Mouse (Mus musculus) kidney, adult 18-20 months (tissue): ENCODE data around the gene Barx2.
A peak's percentile ranks its signal among the peaks of the same experiment; 100 is the strongest.

Source experiments
- DNase-seq: peaks from one replicate; pipeline ENCODE4 v3.0.0; 2021

Barx2 gene

DNA sequence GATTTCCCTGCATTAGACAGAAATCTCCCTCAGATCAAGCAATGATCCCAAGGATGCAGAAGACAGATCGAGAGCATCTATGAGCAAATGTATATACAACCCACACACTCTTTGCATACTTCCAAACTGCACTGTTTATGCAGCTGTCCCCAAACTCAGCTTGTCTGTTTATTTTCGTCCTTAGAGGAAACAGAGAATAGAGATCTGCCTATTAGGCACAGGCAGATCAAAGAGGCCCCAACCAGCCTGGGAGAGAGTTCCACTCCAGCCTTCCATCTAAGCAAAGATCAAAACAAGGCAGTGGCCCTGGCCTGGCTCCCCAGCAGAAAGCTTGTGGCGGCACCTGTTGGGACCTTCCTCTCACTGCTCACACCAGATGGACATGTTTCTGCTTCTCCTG, 27.0 kb downstream of the Barx2 start:
- DNase-seq = no peak

DNA sequence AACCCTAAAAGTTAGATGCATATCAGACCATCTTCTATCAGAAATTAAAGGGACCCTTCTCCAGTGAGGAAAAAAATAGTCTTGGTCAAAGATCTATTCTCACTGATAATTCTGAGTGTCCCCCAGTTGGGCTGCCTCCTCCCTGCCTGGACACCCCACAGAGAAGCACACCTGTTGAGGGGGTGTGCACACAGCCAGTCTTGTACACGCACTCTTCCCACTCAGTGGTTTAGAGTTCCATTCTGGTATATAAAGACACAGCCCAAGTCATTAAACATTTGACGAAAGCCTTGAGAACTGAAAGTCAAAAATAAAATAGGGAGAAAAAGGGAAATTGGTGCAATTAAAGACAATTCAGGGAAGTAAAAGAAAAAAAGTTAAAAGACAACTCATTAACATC, 30.9 kb downstream of the Barx2 start:
- DNase-seq = no peak

DNA sequence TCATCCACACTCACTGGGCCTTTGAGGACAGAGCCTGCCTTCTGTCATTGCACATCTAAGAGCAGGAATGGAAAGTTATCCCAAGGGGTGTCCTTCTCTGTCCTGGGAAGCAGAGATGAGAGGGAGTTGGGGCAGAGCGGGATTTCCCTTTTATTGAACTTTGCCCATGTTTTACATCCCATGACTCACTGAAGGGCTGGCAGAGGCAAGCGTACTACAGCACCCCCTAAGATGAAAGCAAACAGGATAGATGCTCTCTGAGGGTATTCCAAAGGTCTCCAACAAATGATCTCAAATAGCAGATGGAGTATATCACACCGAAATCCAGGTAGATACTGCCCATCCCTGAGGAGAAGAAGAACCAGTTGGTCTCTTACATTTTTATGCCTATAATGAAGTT, 37.7 kb downstream of the Barx2 start:
- no peak for DNase-seq

DNA sequence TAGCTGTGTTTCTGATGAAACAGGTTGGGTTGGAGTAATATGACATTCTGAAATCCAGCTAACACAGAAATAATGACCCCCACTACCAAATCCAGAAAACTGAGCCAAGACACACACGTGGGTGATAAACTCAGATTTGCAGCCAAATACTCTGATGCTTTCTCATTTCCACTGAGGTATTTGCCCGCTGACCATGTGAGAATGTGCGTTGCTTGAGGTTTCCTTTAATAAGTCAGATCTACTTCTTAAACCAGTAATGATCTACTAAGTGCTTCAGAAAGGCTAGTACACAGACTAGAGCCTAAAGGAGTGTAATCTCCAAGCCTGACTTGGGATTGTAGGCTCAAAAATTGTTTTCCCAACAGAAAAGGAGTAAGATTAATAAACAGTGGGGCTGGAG, 39.0 kb downstream of the Barx2 start:
- DNase-seq = no peak

DNA sequence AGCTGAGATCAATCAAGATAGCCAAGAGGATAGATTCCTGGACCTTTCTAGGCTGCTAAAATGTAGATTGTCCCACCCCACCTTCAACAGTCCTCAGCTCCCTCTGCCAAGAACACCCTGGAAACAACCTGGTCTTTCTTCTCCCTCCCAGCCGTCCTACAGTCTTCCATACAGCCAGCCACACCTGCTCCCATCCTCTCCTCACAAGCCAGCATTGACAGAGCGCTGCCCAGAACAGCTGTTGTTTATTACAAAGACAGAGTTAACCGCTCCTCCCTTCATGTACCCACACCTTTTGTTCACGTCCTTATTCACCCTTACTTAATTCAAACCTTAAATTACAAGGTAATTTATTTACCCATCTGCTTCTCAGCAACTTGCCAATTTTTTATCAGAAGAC, 41.9 kb downstream of the Barx2 start:
- no peak for DNase-seq

DNA sequence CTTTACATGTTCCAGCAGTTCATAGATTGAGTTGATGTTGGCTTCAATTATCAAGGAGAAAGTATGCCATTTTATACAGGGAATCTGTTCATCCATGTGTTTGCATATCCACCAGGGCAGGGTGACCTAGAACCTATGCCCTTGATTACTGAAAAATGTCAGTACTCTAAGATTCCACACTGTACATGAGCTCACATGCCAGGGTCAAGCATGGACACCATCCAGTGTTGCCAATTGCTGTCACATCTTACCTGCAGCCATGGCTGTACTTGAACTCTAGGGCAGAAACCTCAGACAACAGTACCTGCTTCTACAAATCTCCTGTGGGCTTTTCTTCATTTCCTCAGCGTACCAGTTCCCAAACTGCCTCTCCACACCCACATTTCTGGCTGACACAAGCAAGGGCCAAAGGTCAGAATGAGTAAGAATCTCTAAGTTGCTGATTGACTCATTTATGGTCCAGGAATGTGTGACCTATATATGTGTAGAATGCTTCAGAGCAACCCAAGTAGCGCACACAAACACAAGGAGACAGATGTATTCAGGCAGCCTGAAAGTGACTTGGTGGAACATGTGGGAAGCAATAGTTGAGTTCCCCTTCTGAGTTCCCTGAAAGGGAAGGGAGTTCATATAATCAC, 44.3 kb downstream of the Barx2 start:
- DNase-seq = no peak

DNA sequence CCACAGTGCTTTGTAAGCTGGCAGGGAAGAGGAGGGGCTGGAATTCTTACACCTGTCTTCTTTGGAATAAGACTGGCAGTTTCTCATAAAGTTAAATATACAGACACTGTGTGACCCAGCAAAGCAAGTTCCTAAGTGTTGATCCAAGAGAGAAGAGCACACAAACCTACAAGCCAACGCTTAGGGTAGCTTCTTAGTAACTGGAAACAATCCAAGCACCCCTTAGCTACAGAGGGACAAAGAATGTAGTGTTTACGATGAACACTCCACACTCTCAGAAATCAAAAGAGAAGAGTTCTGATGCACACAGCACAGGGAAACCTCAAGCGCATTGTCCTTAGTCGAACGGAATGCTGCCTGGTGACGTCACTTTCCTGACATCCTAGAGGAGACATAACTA, 49.4 kb downstream of the Barx2 start:
- no peak for DNase-seq

DNA sequence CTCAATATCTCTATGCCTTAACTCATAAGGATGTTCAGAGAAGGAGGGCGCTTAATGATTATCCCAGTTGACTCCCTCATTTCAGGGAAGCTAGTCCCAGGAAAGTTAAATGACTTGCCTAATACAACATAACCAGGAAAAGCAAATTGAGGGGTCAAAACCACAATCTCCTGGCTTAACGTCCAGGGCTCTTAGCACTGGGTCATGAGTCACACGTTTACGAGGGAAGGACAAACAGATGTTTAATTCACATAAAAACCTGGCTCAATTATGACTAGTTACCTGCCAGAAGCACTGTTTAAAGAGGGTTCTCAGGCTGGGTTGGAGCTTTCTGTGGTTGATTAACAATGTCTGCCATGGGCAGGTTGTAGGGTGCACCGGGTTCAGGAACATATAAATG, 53.8 kb downstream of the Barx2 start:
- no peak for DNase-seq

DNA sequence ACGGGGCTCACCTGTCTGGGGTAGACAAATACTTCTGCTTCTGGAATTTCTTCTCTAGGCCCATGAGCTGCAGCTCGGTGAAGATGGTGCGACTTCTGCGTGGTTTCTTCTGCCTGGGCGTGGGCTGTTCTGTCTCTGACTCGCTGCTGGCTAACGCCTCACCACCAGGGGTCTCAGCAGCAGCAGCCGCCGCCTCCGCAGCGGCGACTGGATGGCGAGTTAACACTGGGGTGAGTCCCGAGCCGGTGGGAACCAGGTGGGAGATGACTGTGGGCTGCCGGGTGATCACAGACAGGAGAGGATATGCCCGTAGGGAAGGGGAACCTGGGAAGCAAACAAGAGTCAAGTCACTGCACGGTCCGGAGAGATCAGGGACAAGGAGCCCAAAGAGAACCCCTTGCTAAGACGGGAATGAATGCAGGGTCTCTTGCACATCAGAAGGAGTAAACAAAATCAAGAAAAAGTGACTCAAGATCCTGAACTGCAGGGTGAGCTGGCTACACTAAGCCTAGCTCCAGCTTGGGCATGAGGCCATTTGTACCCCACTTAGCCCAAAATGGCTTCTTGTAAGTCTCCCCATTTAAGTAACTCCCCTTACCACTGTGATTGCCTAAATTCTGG, 54.4 kb downstream of the Barx2 start:
- no peak for DNase-seq

DNA sequence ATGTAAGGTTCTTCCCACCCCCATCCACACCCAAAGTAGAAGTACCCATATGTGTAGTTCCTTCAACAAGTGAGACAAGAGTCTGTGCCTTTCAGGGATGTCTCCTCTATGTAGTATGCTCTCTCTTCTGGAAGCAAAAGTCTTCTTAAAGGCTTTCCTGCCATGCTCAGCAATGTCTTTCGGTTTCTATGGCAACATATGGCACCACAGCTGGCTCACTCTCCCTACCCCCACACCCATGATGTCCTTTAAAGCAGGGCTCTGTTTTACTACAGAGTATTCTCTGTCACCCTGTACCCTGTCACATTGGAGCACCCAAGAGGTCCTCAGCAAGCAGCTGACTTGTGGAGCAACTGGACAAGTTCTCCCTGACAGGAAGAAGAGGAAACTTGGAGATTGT, 55.8 kb downstream of the Barx2 start:
- no peak for DNase-seq

DNA sequence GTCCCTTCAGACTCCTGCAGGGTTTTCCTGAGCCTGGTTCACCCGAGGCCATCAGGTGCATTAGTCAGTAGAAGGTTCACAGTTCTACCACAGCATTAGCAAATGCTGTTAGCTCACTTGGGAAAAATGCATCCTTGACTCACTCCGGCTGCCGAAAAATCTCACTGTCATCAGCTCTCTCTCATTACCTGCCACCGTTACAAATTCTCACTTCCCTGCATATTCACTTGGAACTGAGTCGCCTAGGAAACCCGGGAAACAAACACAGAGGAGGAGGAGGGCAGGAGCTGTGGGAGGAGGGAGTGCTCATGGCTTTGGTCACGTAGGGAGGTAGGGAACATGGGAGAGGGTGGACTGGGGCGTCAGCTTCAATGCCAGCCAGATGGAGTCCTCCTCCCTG, 56.8 kb downstream of the Barx2 start:
- no peak for DNase-seq

DNA sequence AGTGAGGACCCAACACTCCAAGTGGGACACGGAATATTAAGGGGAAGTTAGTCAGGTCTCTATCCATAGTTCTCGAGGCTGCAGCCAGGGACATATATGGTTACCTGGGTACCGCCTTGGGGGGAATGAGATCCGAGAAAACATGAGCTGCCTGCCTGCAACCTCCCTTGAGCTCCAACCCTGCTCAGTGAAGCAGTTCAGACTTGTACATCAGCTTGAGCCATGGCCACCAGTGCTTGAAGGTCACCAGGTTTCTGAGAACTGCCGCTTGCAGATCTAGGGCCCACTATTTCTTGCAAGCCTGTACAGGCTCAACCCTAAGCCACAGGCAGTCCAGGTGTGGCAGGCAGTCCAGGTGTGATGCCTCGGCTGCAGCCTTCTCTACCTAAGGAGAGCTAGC, 57.6 kb downstream of the Barx2 start:
- no peak for DNase-seq

DNA sequence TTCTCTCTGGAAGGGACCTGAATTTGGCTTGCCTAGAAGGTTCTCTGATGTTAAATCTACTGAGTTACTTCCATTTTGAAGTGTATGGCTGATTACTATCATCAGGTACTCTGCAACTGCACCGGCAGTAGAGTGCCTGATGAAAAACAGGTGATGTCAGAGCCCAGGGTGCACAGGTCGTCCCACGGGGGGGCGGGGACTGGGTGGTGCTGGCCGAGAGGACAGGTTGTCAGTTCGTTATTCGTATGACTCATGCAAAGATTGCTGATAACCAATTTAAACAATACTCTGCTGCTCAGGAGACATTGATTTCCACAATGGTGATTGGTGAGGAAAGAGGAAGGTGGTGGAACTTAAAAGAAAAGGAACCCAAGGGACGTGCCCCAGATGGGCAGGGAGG, 61.6 kb downstream of the Barx2 start:
- no peak for DNase-seq

DNA sequence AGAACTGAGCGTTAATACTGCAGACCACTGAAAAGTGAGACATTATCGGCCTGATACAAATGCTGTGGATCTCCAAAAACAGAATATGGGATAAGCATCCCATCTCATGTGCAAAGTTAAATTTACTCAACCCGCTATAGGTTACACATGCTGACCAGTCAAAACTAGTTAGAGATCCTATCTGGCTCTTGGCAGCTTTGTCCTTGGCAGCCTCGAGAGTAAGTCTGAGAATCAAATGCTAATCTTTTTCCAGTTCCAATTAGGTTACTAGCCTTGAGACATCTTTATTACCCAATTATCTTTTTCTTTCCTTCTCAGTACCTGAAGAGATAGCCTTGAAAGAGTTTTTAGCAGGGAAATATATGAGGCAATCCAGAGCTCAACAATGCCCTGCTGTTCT, 62.6 kb downstream of the Barx2 start:
- no peak for DNase-seq

DNA sequence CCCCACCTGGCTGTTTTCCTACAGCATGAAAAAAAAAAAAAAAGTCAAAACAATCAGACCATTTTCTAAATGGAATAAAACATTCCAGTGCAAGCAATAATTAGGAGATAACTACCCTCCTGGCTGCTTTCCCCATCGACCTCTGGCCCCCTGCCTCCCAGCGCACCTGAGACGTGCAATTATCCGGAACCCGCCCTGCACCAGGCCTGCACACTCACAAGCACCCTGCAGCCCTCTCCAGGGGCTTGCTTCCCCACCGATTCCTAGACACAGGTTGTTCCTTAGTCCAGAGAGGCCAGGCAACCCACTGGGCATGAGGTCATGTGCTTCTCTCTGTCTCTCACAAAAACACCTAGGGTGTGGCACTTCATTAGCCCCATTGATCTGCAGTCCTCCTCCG, 63.9 kb downstream of the Barx2 start:
- no peak for DNase-seq

DNA sequence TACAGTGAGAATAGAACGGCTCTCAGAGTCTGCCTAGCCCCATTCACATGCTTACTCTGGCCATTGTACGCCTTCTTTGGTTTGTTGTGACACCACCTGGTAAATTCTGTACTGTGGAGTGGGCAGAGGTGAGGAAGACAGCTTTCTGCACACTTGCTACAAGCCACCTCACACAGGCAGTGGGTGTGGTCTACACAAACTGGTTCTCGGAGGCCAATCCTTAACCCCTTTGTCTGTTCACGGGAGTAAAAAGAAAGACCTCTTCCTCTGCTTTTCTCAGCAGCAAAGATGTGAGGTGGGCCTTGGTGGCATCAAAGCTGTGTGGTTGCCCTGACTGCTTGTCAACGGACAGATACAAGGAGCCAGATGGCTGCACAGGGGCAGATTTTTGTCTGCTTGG, 68.6 kb downstream of the Barx2 start:
- no peak for DNase-seq

DNA sequence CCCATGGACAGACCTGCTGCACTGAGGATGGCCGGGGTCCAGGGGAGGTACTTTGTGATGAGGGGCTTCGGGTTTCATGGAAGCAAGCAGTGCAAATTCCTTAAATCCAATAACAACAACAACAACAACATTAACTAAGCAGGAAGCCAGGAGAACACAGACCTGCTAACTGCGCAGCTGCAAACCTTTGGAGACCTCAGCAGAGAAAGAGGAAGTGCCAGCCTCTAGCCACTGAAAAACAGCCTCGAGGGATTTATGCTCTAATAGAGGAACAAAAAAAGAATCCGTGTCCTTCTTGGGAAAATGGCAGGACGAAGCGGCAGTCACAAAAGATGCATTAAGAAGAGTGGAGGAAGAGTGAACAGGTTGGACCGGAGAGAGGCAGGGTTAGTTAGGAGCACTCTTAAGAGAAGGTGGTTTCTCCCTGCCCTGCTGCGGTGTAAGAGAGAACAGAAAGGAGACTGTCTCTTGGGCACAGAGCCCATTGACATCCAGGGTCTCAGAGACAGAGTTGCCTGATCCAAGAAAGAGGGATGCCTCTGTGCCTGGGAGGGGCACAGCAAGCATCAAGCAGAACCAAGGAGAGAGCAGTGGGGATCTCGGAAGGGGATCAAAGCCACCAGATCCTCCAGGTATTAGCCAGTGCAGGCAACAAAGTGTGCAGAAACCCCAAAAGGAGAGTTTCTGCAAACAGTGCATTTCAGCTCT, 72.0 kb downstream of the Barx2 start:
- no peak for DNase-seq

DNA sequence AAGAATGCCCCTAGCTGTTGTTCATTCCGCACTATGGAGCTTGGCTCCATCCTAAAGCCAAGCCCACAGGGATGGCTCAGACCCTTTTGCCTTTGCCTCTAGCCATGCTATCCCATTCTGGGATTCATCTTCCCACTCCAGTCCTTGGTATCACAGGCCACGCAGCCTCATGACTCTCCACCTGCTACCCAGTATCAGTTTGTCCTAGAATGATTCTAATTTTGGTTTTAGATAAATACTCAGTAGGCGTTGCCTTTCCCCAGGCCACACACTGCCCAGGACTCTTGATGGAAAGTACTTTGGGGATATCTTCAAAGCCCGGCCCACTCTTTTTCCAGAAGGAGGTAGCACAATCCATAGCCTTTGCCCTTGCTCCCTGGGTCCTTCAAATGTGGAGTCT, 72.7 kb downstream of the Barx2 start:
- DNase-seq = no peak

DNA sequence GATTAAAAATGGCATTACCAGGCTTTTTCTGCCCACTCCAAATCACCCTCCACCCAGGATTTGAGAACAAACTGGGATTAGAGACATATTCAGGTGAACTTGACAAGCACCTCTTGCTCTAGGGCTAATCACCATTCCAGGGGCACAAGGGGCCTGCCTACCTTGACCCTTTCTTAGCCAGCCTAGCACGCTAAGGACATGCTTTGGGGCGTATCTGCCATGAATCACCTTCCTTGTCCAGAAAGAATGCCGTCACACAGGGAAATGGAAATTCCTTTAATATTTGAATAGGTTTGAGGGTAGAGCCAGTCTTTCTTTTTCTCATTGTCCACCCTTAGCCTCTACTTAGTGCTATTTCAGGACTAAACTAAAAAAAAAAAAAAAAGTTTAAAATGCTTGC, 73.2 kb downstream of the Barx2 start:
- DNase-seq = no peak

DNA sequence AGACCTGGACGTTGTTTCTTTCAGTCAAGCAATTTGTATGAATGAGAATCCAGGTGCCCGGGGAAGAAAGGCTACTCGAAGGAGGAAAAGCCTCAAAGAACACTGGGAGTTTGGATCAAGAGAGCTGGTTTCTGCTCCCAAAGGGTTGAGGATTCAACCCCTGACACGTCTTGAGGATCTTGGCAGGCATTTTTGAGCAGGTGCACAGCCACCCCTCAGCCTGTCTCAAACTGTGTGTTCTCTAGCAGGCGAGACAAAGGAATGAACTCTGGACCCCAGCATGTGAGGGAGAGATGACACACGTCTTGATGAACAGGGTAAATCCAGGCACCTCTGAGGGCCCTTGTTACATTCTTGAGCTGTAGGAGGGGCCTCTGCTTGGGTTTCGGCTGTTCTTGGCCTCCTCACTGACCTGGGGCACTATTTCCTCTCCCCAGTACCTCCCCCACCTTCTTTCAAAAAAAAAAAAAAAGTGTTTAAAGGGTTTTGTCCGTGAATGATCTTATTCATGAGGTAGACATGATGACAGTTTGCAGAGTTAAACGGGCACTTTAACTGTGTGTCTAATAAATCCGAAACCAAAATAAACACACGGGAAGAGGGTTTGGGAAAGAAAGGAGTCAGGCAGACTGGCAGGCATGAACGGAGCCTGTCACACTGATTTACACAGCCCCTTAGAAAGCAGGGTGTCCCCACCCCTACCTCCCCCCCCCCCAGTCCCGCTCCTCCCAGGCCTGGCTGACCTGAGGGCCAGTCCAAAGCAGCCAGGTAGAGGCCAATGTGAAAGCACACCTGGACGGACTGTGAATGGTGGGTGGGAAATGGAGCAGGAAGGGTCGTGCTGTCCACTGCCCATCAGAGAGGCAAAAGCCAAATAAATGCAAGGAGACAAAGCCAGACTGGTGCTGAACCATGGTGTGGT, 73.9 kb downstream of the Barx2 start:
- DNase-seq = no peak

DNA sequence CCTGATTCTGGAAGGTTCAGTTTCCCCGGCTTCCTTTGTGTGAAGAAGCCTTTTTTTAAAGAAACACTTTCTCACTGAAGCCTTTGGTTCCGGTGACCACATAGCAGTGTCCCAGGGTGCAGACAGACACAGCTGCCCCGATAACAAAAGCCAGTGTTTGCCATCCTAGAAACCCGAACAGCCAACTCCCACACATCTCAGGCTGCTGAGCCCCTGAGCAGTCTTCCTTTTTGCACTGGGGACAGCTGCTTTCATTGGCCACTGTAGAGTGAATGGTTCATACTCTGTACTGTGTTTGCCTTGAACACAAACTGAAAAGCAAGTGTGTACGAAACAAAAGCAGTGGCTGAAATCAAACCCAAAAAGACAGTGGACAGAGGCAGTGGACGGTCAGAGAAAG, 75.2 kb downstream of the Barx2 start:
- no peak for DNase-seq

DNA sequence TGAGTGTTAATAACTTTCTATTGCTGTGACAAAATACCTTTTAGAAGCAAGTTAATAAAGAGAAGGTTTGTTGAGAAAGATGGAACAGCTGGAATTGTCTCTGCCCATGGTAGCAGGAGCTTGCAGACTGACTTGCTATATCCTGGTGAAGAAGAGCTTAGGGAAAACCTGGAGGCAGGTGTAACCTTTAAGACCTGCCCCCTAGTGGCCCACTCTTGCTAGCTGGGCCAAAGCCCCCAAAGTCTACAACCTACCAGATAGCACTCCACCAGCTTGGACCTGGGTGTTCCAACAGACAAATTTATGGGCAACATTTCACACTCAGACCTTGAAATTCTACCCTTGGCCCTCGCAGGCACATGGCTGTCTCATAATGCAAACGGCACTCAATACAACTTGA, 104.5 kb downstream of the Barx2 start:
- peak; percentile 10 for DNase-seq

DNA sequence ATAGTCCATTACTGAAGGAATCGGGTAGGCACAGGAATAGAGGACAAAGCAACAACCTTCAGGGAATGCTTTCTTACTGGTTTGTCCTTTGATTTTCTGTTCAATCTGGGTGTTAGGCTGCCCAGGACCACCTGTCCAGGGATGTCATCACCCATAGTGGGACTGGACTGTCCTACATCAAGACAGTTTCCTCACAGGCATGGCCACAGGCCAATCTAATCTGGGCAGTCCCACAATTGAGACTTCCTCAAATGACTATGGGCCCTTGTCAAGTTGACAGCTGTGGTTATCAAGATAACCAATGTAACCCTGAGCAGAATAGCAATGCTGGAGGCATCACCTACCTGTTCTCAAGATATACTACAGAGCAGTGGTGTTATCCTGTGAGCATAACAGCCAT, 110.6 kb downstream of the Barx2 start:
- no peak for DNase-seq
